10 mouse cellular contexts compared by ENCODE assay signal in genomic region chr4:86537972-86538371, GRCm38 (mm10). TPM values are rescaled to one million over a fixed set of nuclear protein-coding genes. Genes with fewer than 3 reads are reported as not detected.
A peak's percentile ranks its signal among the peaks of the same experiment; 100 is the strongest.
DNase-seq lines count a peak whose midpoint lies in the region; ATAC-seq and TF ChIP-seq lines count a peak whose summit lies in the region.
"Had no signal": no experiment of that assay in that cellular context is flagged by ENCODE, and none has a peak within 500 bp of the region (broad histone marks: within the 10 kb centered on the region; RNA-seq: fewer than 3 reads in every experiment).

No protein-coding gene starts in this region.

- no peak overlapping the region for H3K9ac ChIP-seq in heart, adult 2 months (ENCODE audit: low read depth, low read length)
- H3K9ac ChIP-seq in heart, embryonic 12.5 days, result no peak overlapping the region
- H3K9ac ChIP-seq: liver, embryonic 15.5 days had no signal

- H3K9me3 ChIP-seq in heart, embryonic 12.5 days (replicated peaks), result peaks cover 3% of the 10 kb centered on the region; the same call in 1 of the 2 replicates
- H3K9me3 ChIP-seq: liver, embryonic 15.5 days had no signal

- H3K36me3 ChIP-seq in heart, adult 2 months (ENCODE audit: control insufficient read depth, insufficient read depth, low read length), result no peaks in the 10 kb centered on the region
- H3K36me3 ChIP-seq in heart, embryonic 12.5 days, result no peaks in the 10 kb centered on the region
- H3K36me3 ChIP-seq: liver, embryonic 15.5 days had no signal

- no peaks in the 10 kb centered on the region for H3K79me2 ChIP-seq in heart, adult 2 months (replicated peaks; ENCODE audit: control insufficient read depth, insufficient read depth, low read length)

- H3K4me1 ChIP-seq in heart, adult 2 months (ENCODE audit: control insufficient read depth, insufficient read depth, low read length), result no peaks in the 10 kb centered on the region
- H3K4me1 ChIP-seq in heart, embryonic 12.5 days (replicated peaks), result no peaks in the 10 kb centered on the region
- H3K4me1 ChIP-seq: liver, embryonic 15.5 days had no signal

- H3K27me3 ChIP-seq in heart, adult 2 months (ENCODE audit: control insufficient read depth, insufficient read depth, low read length), result no peaks in the 10 kb centered on the region
- no peaks in the 10 kb centered on the region for H3K27me3 ChIP-seq in heart, embryonic 12.5 days (replicated peaks)
- H3K27me3 ChIP-seq: liver, embryonic 15.5 days had no signal

- TF ChIP-seq EP300 in heart, adult 2 months (IDR thresholded peaks at IDR 0.05; ENCODE audit: insufficient read depth, low read depth, low read length), result no peak

- TF ChIP-seq CTCF in heart, adult 2 months (IDR thresholded peaks at IDR 0.05), result peak; percentile 86

- no peak for ATAC-seq in heart, embryonic 12.5 days (ENCODE audit: insufficient number of reproducible peaks, low FRiP score)
- ATAC-seq in erythroid progenitor cell, adult 5-6 weeks (replicated peaks; ENCODE audit: low FRiP score, poor library complexity, severe bottlenecking), result no peak

- intact Hi-C loops in heart, adult 2 months (cut with DNase I), result loop anchor here (5.0 kb wide), 2 partner anchors 36 to 51 kb away; no protein-coding TSS in a partner anchor

- 39% methylated on average over 4 of the region's 4 CpGs for WGBS in heart, adult 2 months
- 38% methylated on average over 4 of the region's 4 CpGs for WGBS in heart, embryonic 12.5 days

- no peak for TF ChIP-seq POLR2A in heart, adult 2 months (IDR thresholded peaks at IDR 0.05; ENCODE audit: insufficient read depth, low read depth, low read length)

- H3K4me3 ChIP-seq in heart, adult 2 months, result no peak overlapping the region
- H3K4me3 ChIP-seq in heart, embryonic 12.5 days, result no peak overlapping the region
- H3K4me3 ChIP-seq: liver, embryonic 15.5 days had no signal

- no peak overlapping the region for H3K27ac ChIP-seq in heart, adult 2 months
- H3K27ac ChIP-seq in heart, embryonic 12.5 days (ENCODE audit: poor library complexity, severe bottlenecking), result no peak overlapping the region
- H3K27ac ChIP-seq: liver, embryonic 15.5 days had no signal

- peak; percentile 11 to 36 for DNase-seq in heart, adult 2 months
- peak; percentile 38 for DNase-seq in urinary bladder, postnatal 25 days (ENCODE audit: low spot score)
- no peak for DNase-seq in urinary bladder, adult 18-20 months (ENCODE audit: low spot score in 2 of 2)
- DNase-seq in embryo, embryonic 11 days, result peak; percentile 59
- DNase-seq in lung, postnatal 36 days, result peak; percentile 66
- no peak for DNase-seq in frontal cortex, postnatal 10 days (ENCODE audit: low spot score in 2 of 2)

- no peak overlapping the region for H3K4me2 ChIP-seq in heart, embryonic 12.5 days
- H3K4me2 ChIP-seq: liver, embryonic 15.5 days had no signal

RNA-seq across cellular contexts. Expression of gene Saxo1, which starts 20.2 kb away (rescaled TPM):
- not detected for total RNA-seq in heart, adult 2 months (2021)
- polyA plus RNA-seq in heart, adult 2 months (2012; rRNA removed), result 0.16 and 0.18 TPM in 2 replicates
- polyA plus RNA-seq in heart, embryonic 12.5 days (2016; fragmentation: Nextera tagmentation; extraction: Ambion mirVana), result not detected in 2 replicates
- total RNA-seq in erythroid progenitor cell, adult 5-6 weeks (2015; ENCODE audit: low replicate concordance), result not detected in 2 replicates
- total RNA-seq in erythroid progenitor cell, adult 5-6 weeks (2017; ENCODE audit: low replicate concordance), result not detected in 2 replicates
- polyA plus RNA-seq: liver, embryonic 15.5 days; stomach, embryonic 14.5 days had no signal

RNA-seq across cellular contexts. Expression of gene Rraga, which starts 37.5 kb away (rescaled TPM):
- total RNA-seq in heart, adult 2 months (2021), result 10 to 100 TPM; 55.3 to 65.5 TPM
- polyA plus RNA-seq in heart, adult 2 months (2012; rRNA removed), result 29.3 and 35.2 TPM in 2 replicates
- 49.1 and 56.6 TPM in 2 replicates for polyA plus RNA-seq in heart, embryonic 12.5 days (2016; fragmentation: Nextera tagmentation; extraction: Ambion mirVana)
- 19.7 and 40.0 TPM in 2 replicates for total RNA-seq in erythroid progenitor cell, adult 5-6 weeks (2015; ENCODE audit: low replicate concordance)
- 8.3 and 14.5 TPM in 2 replicates for total RNA-seq in erythroid progenitor cell, adult 5-6 weeks (2017; ENCODE audit: low replicate concordance)

Comparison
In these comparisons a context has a peak if more than half of its experiments do, and no peak if none do; other contexts are left out.
1. DNase-seq: peak in heart, adult 2 months (2 of 2), urinary bladder, postnatal 25 days (single experiment), embryo, embryonic 11 days (single experiment) and lung, postnatal 36 days (single experiment); none in urinary bladder, adult 18-20 months (0 of 2) and frontal cortex, postnatal 10 days (0 of 2).